In the genomic region with DNA sequence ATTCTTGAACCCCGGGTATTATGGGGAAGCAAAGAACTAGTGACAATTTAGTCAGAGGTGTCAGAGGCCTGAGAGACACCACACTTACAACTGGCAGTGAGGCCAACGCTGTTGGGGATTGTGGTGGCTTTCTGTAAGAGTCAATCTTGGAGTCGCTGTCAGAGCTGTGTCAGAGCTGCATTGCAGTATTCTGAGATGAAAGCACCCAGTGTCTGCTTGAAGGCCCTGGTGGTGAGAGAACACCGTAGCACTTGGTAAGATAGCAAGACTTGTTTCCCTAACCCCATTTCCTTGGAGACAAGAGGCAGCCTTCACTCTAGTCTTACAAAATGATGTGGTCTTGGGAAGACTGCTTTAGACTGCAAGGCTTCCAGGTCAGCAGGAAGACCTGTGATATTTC, we compare ENCODE assay signal across 14 mouse cellular contexts. TPM values are rescaled to one million over a fixed set of nuclear protein-coding genes. Genes with fewer than 3 reads are reported as not detected.
DNase-seq lines count a peak whose midpoint lies in the region; ATAC-seq and TF ChIP-seq lines count a peak whose summit lies in the region.
"Had no signal": no experiment of that assay in that cellular context is flagged by ENCODE, and none has a peak within 500 bp of the region (broad histone marks: within the 10 kb centered on the region; RNA-seq: fewer than 3 reads in every experiment).

No protein-coding gene starts in this region.

- peaks cover 15% of the 10 kb centered on the region for H3K4me1 ChIP-seq in embryonic facial prominence, embryonic 13.5 days
- peaks cover 20% of the 10 kb centered on the region for H3K4me1 ChIP-seq in embryonic facial prominence, embryonic 10.5 days
- H3K4me1 ChIP-seq in liver, adult 2 months (ENCODE audit: control insufficient read depth, insufficient read depth, low read length): peaks cover 32% of the 10 kb centered on the region
- no peaks in the 10 kb centered on the region for H3K4me1 ChIP-seq in midbrain, embryonic 16.5 days (ENCODE audit: control insufficient read depth, insufficient read depth, low read length)
- H3K4me1 ChIP-seq: midbrain, embryonic 10.5 days; neural tube, embryonic 12.5 days had no signal

- no peak overlapping the region for H3ac ChIP-seq in myocyte (ENCODE audit: control insufficient read depth, insufficient read length)

- H3K36me3 ChIP-seq in embryonic facial prominence, embryonic 13.5 days: no peaks in the 10 kb centered on the region
- no peaks in the 10 kb centered on the region for H3K36me3 ChIP-seq in embryonic facial prominence, embryonic 10.5 days (replicated peaks)
- H3K36me3 ChIP-seq in liver, adult 2 months (ENCODE audit: control insufficient read depth, insufficient read depth, low read length): no peaks in the 10 kb centered on the region
- H3K36me3 ChIP-seq in myocyte (ENCODE audit: control insufficient read depth, insufficient read depth): no peaks in the 10 kb centered on the region
- no peaks in the 10 kb centered on the region for H3K36me3 ChIP-seq in midbrain, embryonic 16.5 days (ENCODE audit: control insufficient read depth, insufficient read depth, low read length)
- H3K36me3 ChIP-seq: limb, embryonic 12.5 days; lung, embryonic 15.5 days; midbrain, embryonic 10.5 days; neural tube, embryonic 12.5 days had no signal

- TF ChIP-seq POLR2A in liver, adult 2 months (IDR thresholded peaks at IDR 0.05; ENCODE audit: extremely low read depth, insufficient read depth, low read length): no peak
- TF ChIP-seq POLR2A in myocyte (IDR thresholded peaks at IDR 0.05; ENCODE audit: insufficient read length, low read depth): no peak

- no peak for TF ChIP-seq CTCF in liver, adult 2 months (IDR thresholded peaks at IDR 0.05; ENCODE audit: low read depth, low read length)

- no peak overlapping the region for H3K4me2 ChIP-seq in embryonic facial prominence, embryonic 13.5 days
- H3K4me2 ChIP-seq in myocyte (ENCODE audit: low read depth): peak overlapping the region; percentile 81
- no peak overlapping the region for H3K4me2 ChIP-seq in midbrain, embryonic 16.5 days (ENCODE audit: low read length)
- H3K4me2 ChIP-seq: hindbrain, embryonic 14.5 days; limb, embryonic 12.5 days; lung, embryonic 15.5 days; neural tube, embryonic 12.5 days had no signal

- ATAC-seq in embryonic facial prominence, embryonic 13.5 days (ENCODE audit: insufficient number of reproducible peaks, insufficient read depth, low FRiP score, low TSS enrichment, low read depth): no peak
- ATAC-seq in granulocyte monocyte progenitor cell, adult 5-6 weeks (replicated peaks; ENCODE audit: poor library complexity, severe bottlenecking): peak; percentile 11; the same call in 1 of the 2 replicates
- no peak for ATAC-seq in midbrain, embryonic 16.5 days

- H3K4me3 ChIP-seq in embryonic facial prominence, embryonic 13.5 days: no peak overlapping the region
- no peak overlapping the region for H3K4me3 ChIP-seq in embryonic facial prominence, embryonic 10.5 days
- no peak overlapping the region for H3K4me3 ChIP-seq in liver, adult 2 months (ENCODE audit: insufficient read depth, low read depth, low read length)
- no peak overlapping the region for H3K4me3 ChIP-seq in myocyte
- H3K4me3 ChIP-seq in midbrain, embryonic 16.5 days (ENCODE audit: low read depth, low read length): no peak overlapping the region
- H3K4me3 ChIP-seq: limb, embryonic 12.5 days; lung, embryonic 15.5 days; midbrain, embryonic 10.5 days; neural tube, embryonic 12.5 days had no signal

- peaks cover 13% of the 10 kb centered on the region; the same call in 1 of the 2 replicates for H3K79me2 ChIP-seq in liver, adult 2 months (ENCODE audit: control insufficient read depth, insufficient read depth, low read length)
- H3K79me2 ChIP-seq in myocyte (ENCODE audit: control insufficient read depth, insufficient read depth): peaks cover 77% of the 10 kb centered on the region

- H3K27me3 ChIP-seq in embryonic facial prominence, embryonic 13.5 days: no peaks in the 10 kb centered on the region
- H3K27me3 ChIP-seq in embryonic facial prominence, embryonic 10.5 days (replicated peaks; ENCODE audit: low read depth, poor library complexity, severe bottlenecking): no peaks in the 10 kb centered on the region
- no peaks in the 10 kb centered on the region for H3K27me3 ChIP-seq in liver, adult 2 months (ENCODE audit: control insufficient read depth, insufficient read depth, low read length)
- no peaks in the 10 kb centered on the region for H3K27me3 ChIP-seq in myocyte (ENCODE audit: control insufficient read depth, insufficient read depth, insufficient read length)
- H3K27me3 ChIP-seq in midbrain, embryonic 16.5 days (ENCODE audit: control insufficient read depth, insufficient read depth, low read depth, low read length): no peaks in the 10 kb centered on the region
- H3K27me3 ChIP-seq: limb, embryonic 12.5 days; lung, embryonic 15.5 days; neural tube, embryonic 12.5 days had no signal

- WGBS in embryonic facial prominence, embryonic 13.5 days: 73% methylated on average over 4 of the region's 4 CpGs
- 74% methylated on average over 4 of the region's 4 CpGs for WGBS in embryonic facial prominence, embryonic 10.5 days
- WGBS in liver, adult 2 months: 68% methylated on average over 4 of the region's 4 CpGs
- 84% methylated on average over 4 of the region's 4 CpGs for WGBS in midbrain, embryonic 16.5 days

- H3K9me3 ChIP-seq in embryonic facial prominence, embryonic 13.5 days: no peaks in the 10 kb centered on the region
- no peaks in the 10 kb centered on the region for H3K9me3 ChIP-seq in embryonic facial prominence, embryonic 10.5 days
- no peaks in the 10 kb centered on the region for H3K9me3 ChIP-seq in midbrain, embryonic 16.5 days (replicated peaks; ENCODE audit: control insufficient read depth, low read length, poor library complexity, severe bottlenecking)
- H3K9me3 ChIP-seq: limb, embryonic 12.5 days; lung, embryonic 15.5 days; midbrain, embryonic 10.5 days; neural tube, embryonic 12.5 days had no signal

- no peak overlapping the region for H3K27ac ChIP-seq in embryonic facial prominence, embryonic 13.5 days
- H3K27ac ChIP-seq in embryonic facial prominence, embryonic 10.5 days (replicated peaks): no peak overlapping the region
- H3K27ac ChIP-seq in liver, adult 2 months (replicated peaks; ENCODE audit: insufficient read depth, low read depth, low read length): peak overlapping the region; percentile 14
- no peak overlapping the region for H3K27ac ChIP-seq in midbrain, embryonic 16.5 days (ENCODE audit: low read length)
- H3K27ac ChIP-seq: hindbrain, embryonic 14.5 days; limb, embryonic 12.5 days; lung, embryonic 15.5 days; midbrain, embryonic 10.5 days; neural tube, embryonic 12.5 days had no signal

- no peak for DNase-seq in embryonic facial prominence, embryonic 10.5 days (ENCODE audit: low spot score)
- DNase-seq in liver, adult 2 months (ENCODE audit: extremely low read depth, low read depth, low spot score): no peak
- DNase-seq in liver: no peak
- DNase-seq in adrenal gland, adult 8-10 months: no peak
- DNase-seq: retina, postnatal 1 day had no signal

- H3K9ac ChIP-seq in embryonic facial prominence, embryonic 13.5 days: peak overlapping the region; percentile 6; the same call in 1 of the 2 replicates
- H3K9ac ChIP-seq in liver, adult 2 months (ENCODE audit: low read depth, low read length): no peak overlapping the region
- no peak overlapping the region for H3K9ac ChIP-seq in midbrain, embryonic 16.5 days (ENCODE audit: low read depth, low read length)
- H3K9ac ChIP-seq: hindbrain, embryonic 14.5 days; limb, embryonic 12.5 days; lung, embryonic 15.5 days; neural tube, embryonic 12.5 days had no signal

TF ChIP-seq in myocyte, 11 proteins besides CTCF, POLR2A, EP300 and RAD21 (continues in another document):
- TF ChIP-seq SRF (IDR thresholded peaks at IDR 0.05; ENCODE audit: control insufficient read depth, insufficient read length, low read depth) (no peak), TCF12 (IDR thresholded peaks at IDR 0.05; ENCODE audit: insufficient read depth, poor library complexity, severe bottlenecking) (no peak), MYOG (IDR thresholded peaks at IDR 0.05; ENCODE audit: control insufficient read depth in 1 of 3, insufficient read depth in 1 of 3, insufficient read length in 2 of 3, low read depth in 2 of 3) (no peak), CEBPB (IDR thresholded peaks at IDR 0.05; ENCODE audit: insufficient read depth, poor library complexity, severe bottlenecking) (no peak), POLR2AphosphoS2 (IDR thresholded peaks at IDR 0.05; ENCODE audit: insufficient read length, low read depth) (no peak), TCF3 (IDR thresholded peaks at IDR 0.05; ENCODE audit: insufficient read length, low read depth) (no peak), E2F4 (IDR thresholded peaks at IDR 0.05; ENCODE audit: insufficient read depth) (no peak), REST (IDR thresholded peaks at IDR 0.05; ENCODE audit: insufficient read depth, insufficient read length) (no peak), MYOD1 (IDR thresholded peaks at IDR 0.05; ENCODE audit: control insufficient read depth in 1 of 3, insufficient read length in 2 of 3, low read depth in 2 of 3) (no peak), MAX (IDR thresholded peaks at IDR 0.05; ENCODE audit: low read depth) (no peak)

RNA-seq across cellular contexts. Expression of gene 1700056E22Rik, which starts 18.2 kb away (rescaled TPM):
- 1.1 and 1.5 TPM in 2 replicates for polyA plus RNA-seq in embryonic facial prominence, embryonic 13.5 days (2015; fragmentation: Nextera tagmentation; extraction: Ambion mirVana)
- 0.58 and 1.1 TPM in 2 replicates for polyA plus RNA-seq in embryonic facial prominence, embryonic 10.5 days (2016; fragmentation: Nextera tagmentation; extraction: Ambion mirVana)
- 0.27 and 0.28 TPM in 2 replicates for total RNA-seq in liver, adult 2 months (2014; rRNA removed)
- 0.83 and 0.99 TPM in 2 replicates for polyA plus RNA-seq in liver, adult 2 months (2012; rRNA removed)
- total RNA-seq in granulocyte monocyte progenitor cell, adult 5-6 weeks (2014; fragmentation: Nextera tagmentation): not detected in 2 replicates
- 0.95 TPM in 1 of 2 replicates, not detected in the other for total RNA-seq in granulocyte monocyte progenitor cell, adult 5-6 weeks (2017)
- polyA plus RNA-seq in myocyte (2012; fragmentation: generic; extraction: Trizol): 3.2 TPM
- total RNA-seq in adrenal gland, adult 8-10 months (2022): 1 to 10 TPM; 1.2 to 2.7 (median 1.8) TPM
- polyA plus RNA-seq in midbrain, embryonic 16.5 days (2015; fragmentation: Nextera tagmentation; extraction: Ambion mirVana): 0.70 and 1.0 TPM in 2 replicates

RNA-seq across cellular contexts. Expression of gene Dusp10, which starts 39.2 kb away (rescaled TPM):
- 13.1 and 14.1 TPM in 2 replicates for polyA plus RNA-seq in embryonic facial prominence, embryonic 13.5 days (2015; fragmentation: Nextera tagmentation; extraction: Ambion mirVana)
- polyA plus RNA-seq in embryonic facial prominence, embryonic 10.5 days (2016; fragmentation: Nextera tagmentation; extraction: Ambion mirVana): 3.0 and 3.1 TPM in 2 replicates
- 2.1 and 3.0 TPM in 2 replicates for total RNA-seq in liver, adult 2 months (2014; rRNA removed)
- 4.5 and 6.5 TPM in 2 replicates for polyA plus RNA-seq in liver, adult 2 months (2012; rRNA removed)
- total RNA-seq in granulocyte monocyte progenitor cell, adult 5-6 weeks (2014; fragmentation: Nextera tagmentation): 0.96 and 1.4 TPM in 2 replicates
- 2.8 and 5.8 TPM in 2 replicates for total RNA-seq in granulocyte monocyte progenitor cell, adult 5-6 weeks (2017)
- polyA plus RNA-seq in myocyte (2012; fragmentation: generic; extraction: Trizol): 14.6 TPM
- total RNA-seq in adrenal gland, adult 8-10 months (2022): 10 to 100 TPM in 2 of 4 experiments, 1 to 10 TPM in 2; 7.9 to 26.6 (median 16.4) TPM
- 4.9 and 5.2 TPM in 2 replicates for polyA plus RNA-seq in midbrain, embryonic 16.5 days (2015; fragmentation: Nextera tagmentation; extraction: Ambion mirVana)
